ENCODE assay signal across 13 mouse cellular contexts in the genomic region with DNA sequence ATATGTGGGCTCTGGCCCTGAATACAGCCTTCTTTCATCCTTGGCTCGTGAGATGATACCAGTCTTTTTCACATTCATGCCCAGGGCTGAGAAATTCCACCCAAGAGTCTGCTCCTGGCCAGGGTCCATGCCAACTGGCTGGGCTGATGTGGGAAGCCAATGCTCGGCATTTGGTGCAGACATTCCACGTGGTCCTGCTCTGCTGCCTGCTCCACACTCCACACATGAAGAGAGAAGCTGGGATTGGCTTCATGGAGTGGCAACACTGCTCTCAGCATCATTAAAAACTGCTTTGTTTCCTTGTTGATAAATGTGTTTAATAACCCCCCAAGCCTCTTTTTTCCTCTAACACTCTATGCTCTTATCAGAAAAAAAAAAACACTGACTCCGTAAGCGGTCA.
"Had no signal": no experiment of that assay in that cellular context is flagged by ENCODE, and none has a peak within 500 bp of the region (broad histone marks: within the 10 kb centered on the region; RNA-seq: fewer than 3 reads in every experiment).

No protein-coding gene starts in this region.

- H3K4me3 ChIP-seq: kidney, embryonic 15.5 days; limb, embryonic 15.5 days; liver, embryonic 12.5 days; midbrain, embryonic 10.5 days; midbrain, embryonic 15.5 days; stomach, embryonic 15.5 days had no signal

- H3K9me3 ChIP-seq: kidney, embryonic 15.5 days; limb, embryonic 15.5 days; midbrain, embryonic 10.5 days; midbrain, embryonic 15.5 days; stomach, embryonic 15.5 days had no signal

- ATAC-seq: liver, embryonic 12.5 days; midbrain, embryonic 15.5 days had no signal

- H3K9ac ChIP-seq: kidney, embryonic 15.5 days; limb, embryonic 15.5 days; liver, embryonic 12.5 days; lung, embryonic 14.5 days; midbrain, embryonic 15.5 days; stomach, embryonic 15.5 days had no signal

- H3K27me3 ChIP-seq: kidney, embryonic 15.5 days; limb, embryonic 15.5 days; liver, embryonic 12.5 days; midbrain, embryonic 15.5 days; stomach, embryonic 15.5 days had no signal

- H3K27ac ChIP-seq: kidney, embryonic 15.5 days; limb, embryonic 15.5 days; liver, embryonic 12.5 days; midbrain, embryonic 10.5 days; midbrain, embryonic 15.5 days; stomach, embryonic 15.5 days had no signal

- H3K4me2 ChIP-seq: kidney, embryonic 15.5 days; limb, embryonic 15.5 days; liver, embryonic 12.5 days; lung, embryonic 14.5 days; midbrain, embryonic 15.5 days; stomach, embryonic 15.5 days had no signal

- DNase-seq: kidney, adult 11 months; kidney, postnatal 14 days; lung, embryonic 14.5 days; lung, postnatal 10 days; lung, postnatal 4 days; thymus, adult 2 months; thymus, postnatal 25 days had no signal

- H3K4me1 ChIP-seq: limb, embryonic 15.5 days; liver, embryonic 12.5 days; stomach, embryonic 15.5 days had no signal

- H3K36me3 ChIP-seq: kidney, embryonic 15.5 days; limb, embryonic 15.5 days; liver, embryonic 12.5 days; midbrain, embryonic 10.5 days; midbrain, embryonic 15.5 days; stomach, embryonic 15.5 days had no signal
